Mouse (Mus musculus) spleen, adult 2 months (tissue): ENCODE data around the gene Sult4a1. TPM values are rescaled to one million over a fixed set of nuclear protein-coding genes. Genes with fewer than 3 reads are reported as not detected.

ENCODE experiments used
- DNase-seq, 2 experiments: peaks; one replicate each; pipeline versions ENCODE4 v3.0.0 to v3.0.0-alpha.2; 2012 to 2021; ENCODE audit warnings: low spot score in 2 of 2, low read depth in 1 of 2
- H3K27ac ChIP-seq: fragments of 200-500 bp; 2 replicates; pipeline ENCODE4 v1.5.1; 2012; ENCODE audit warnings: low read length, inconsistent platforms; ENCODE audit not compliant: insufficient read depth
- H3K27me3 ChIP-seq: fragments of 200-500 bp; 2 replicates; pipeline ENCODE4 v1.6.1; 2012; ENCODE audit warnings: mild to moderate bottlenecking, moderate library complexity, low read length, inconsistent platforms; ENCODE audit not compliant: control insufficient read depth, insufficient read depth
- H3K36me3 ChIP-seq: fragments of 200-500 bp; 2 replicates; pipeline ENCODE4 v1.6.1; 2012; ENCODE audit warnings: mild to moderate bottlenecking, low read length, inconsistent platforms; ENCODE audit not compliant: control insufficient read depth, insufficient read depth
- H3K4me1 ChIP-seq: fragments of 200-500 bp; 2 replicates; pipeline ENCODE4 v1.6.1; 2011; ENCODE audit warnings: inconsistent platforms; ENCODE audit not compliant: control insufficient read depth, insufficient read depth, insufficient read length
- H3K4me3 ChIP-seq: fragments of 200-500 bp; 2 replicates; pipeline ENCODE4 v1.5.1; 2011; ENCODE audit warnings: mild to moderate bottlenecking, inconsistent platforms; ENCODE audit not compliant: insufficient read depth, insufficient read length; ENCODE audit errors: extremely low read depth
- CTCF ChIP-seq: fragments of 200-500 bp; IDR thresholded peaks from 2 replicates; pipeline ENCODE4 v1.5.1; 2011; ENCODE audit warnings: mild to moderate bottlenecking, inconsistent platforms; ENCODE audit not compliant: insufficient read depth, insufficient read length, insufficient replicate concordance; ENCODE audit errors: extremely low read depth
- POLR2A ChIP-seq: fragments of 200-500 bp; IDR thresholded peaks from 2 replicates; pipeline ENCODE4 v1.6.1; 2011; ENCODE audit warnings: low read depth, low read length, inconsistent platforms
- WGBS: fragments of 180-500 bp; shearing (Covaris S2); methylation state at CpG from one replicate; pipeline ENCODE4 v1.1.7; 2018; 5-methylcytosine and 5-hydroxymethylcytosine counted together
- polyA plus RNA-seq: library from polyadenylated mRNA; depleted of rRNA; stranded (reverse); fragments of >200 nt; gene quantifications from 2 replicates; pipeline ENCODE4 v1.2.3, GENCODE M21; 2012; rRNA removed

The Sult4a1 gene
- polyA plus RNA-seq, 1 experiment = 0.29 TPM

DNA sequence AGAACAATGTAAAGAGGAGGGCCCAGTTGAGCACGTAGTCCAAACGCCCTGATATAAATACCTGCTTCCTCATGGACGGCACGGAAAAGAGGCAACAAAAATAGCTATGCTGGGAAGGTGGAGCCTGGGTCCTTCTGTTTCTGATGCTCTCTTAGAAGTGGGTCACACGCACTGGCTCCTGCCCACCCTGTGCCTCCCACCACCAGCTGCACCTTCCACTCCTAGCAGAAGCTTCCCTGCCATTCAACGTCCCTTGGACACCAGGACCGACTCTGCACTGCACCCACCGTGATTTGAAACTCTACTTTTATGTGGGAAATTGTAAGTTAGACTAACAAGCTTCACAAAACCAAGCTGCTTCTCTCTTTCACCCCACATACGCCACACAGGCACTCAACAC, 53.2 kb downstream of the Sult4a1 start:
- 83% methylated on average over 9 of the region's 9 CpGs for WGBS
- H3K27ac ChIP-seq = no peak overlapping the region

DNA sequence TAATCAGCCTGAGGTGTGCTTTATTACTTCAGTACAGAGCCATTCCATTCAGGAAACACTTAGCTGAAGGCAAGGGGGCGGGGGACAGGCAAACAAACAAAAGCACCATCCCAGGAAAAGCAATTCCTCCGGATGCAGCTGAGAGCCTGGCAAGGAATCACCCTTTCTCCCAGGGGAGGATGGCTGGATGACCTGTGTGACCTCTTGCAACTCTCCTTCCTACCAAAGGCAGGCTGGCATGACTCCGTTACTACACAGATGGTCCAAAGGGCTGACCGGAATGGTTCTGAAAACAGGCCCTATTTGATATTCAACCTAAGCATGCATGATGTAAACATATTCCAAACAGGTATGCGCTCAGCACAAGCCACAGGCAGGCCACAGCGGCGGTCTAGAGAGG, 56.0 kb downstream of the Sult4a1 start:
- 66% methylated on average over 7 of the region's 7 CpGs for WGBS

More for the DNA sequence above, 53.2 kb downstream of the Sult4a1 start:
- Histone ChIP-seq H3K27me3 (no peaks in the 10 kb centered on the region), H3K4me3 (no peak overlapping the region), H3K4me1 (no peaks in the 10 kb centered on the region), H3K36me3 (no peaks in the 10 kb centered on the region)
- TF ChIP-seq CTCF (no peak), POLR2A (no peak)
- DNase-seq = no peak

DNA sequence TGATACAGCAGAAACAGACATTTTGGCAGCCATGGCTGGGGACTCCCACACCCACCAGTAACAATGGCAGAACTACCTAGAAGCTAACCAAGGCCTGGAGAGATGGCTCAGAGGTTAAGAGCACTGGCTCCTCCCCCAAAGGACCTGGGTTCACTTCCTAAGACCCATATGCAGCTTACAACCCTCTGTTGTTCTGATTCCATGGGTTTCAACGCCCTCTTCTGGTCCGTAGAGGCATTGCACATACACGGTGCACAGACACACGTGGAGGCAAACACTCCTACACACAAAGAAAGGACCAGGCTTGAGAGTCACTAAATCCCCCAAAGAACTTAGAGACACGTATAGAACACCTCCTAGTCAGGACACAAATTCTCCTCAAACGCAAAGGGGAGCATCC, 60.0 kb downstream of the Sult4a1 start:
- Histone ChIP-seq H3K27ac (no peak overlapping the region), H3K36me3 (no peaks in the 10 kb centered on the region), H3K4me1 (no peaks in the 10 kb centered on the region), H3K4me3 (no peak overlapping the region), H3K27me3 (no peaks in the 10 kb centered on the region)
- no peak for TF ChIP-seq CTCF
- no peak for TF ChIP-seq POLR2A
- 91% methylated on average over 6 of the region's 6 CpGs for WGBS
- no peak for DNase-seq

More for the DNA sequence above, 56.0 kb downstream of the Sult4a1 start:
- Histone ChIP-seq H3K4me1 (no peaks in the 10 kb centered on the region), H3K36me3 (no peaks in the 10 kb centered on the region), H3K4me3 (no peak overlapping the region), H3K27ac (no peak overlapping the region), H3K27me3 (no peaks in the 10 kb centered on the region)
- DNase-seq = no peak
- TF ChIP-seq POLR2A (no peak), CTCF (no peak)

DNA sequence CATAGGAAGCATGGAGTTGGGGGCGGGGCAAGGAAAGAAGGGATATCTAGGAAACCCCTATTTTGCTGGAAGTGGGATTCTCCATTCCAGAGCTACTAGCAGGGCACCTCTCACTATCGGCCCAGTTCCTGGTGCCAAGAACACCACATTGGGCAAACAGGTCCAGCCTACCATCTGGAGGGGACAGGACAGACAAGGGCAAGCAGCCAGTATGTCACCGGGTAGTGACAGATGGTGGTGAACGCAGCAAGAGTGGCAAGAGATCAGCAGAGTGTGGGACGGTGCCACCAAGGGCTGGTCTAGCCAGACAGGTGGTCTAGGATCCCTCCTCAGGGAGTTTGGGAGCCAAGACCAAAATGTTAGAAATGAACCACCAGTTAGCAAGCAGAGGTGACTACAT, 68.5 kb downstream of the Sult4a1 start:
- TF ChIP-seq POLR2A (no peak), CTCF (no peak)
- 83% methylated on average over 5 of the region's 5 CpGs for WGBS
- no peak for DNase-seq
- no peaks in the 10 kb centered on the region for H3K27me3 ChIP-seq
- no peak overlapping the region for H3K4me3 ChIP-seq
- no peaks in the 10 kb centered on the region for H3K4me1 ChIP-seq
- no peaks in the 10 kb centered on the region for H3K36me3 ChIP-seq
- H3K27ac ChIP-seq = no peak overlapping the region

Other genes with a start within 250 kb of the Sult4a1 start
- gene Efcab6, start 40.4 kb downstream of the Sult4a1 start, polyA plus RNA-seq = not detected in 2 replicates
- not detected in 2 replicates for gene Pnpla5, start 17.4 kb upstream of the Sult4a1 start, polyA plus RNA-seq
- gene Pnpla3, start 62.1 kb upstream of the Sult4a1 start, polyA plus RNA-seq = 1.8 and 2.1 TPM in 2 replicates
- gene Samm50, start 86.5 kb upstream of the Sult4a1 start, polyA plus RNA-seq = 8.5 and 9.0 TPM in 2 replicates
- gene Parvb, start 126.3 kb upstream of the Sult4a1 start, polyA plus RNA-seq = 38.6 and 39.9 TPM in 2 replicates
- gene Parvg, start 218.3 kb upstream of the Sult4a1 start, polyA plus RNA-seq = 75.0 and 77.1 TPM in 2 replicates